Mouse (Mus musculus) telencephalon, adult 2 months (tissue): Measurements from ENCODE around the gene Gm14190.
"Not testable (repeated sequence)": the region's sequence is repeated elsewhere in the genome, so short reads cannot be mapped to it uniquely, and the experiment has no call there.

Experiments
- DNase-seq: peaks from one replicate; pipeline ENCODE4 v3.0.0-alpha.2; 2011; ENCODE audit warnings: low read depth, low spot score

Gene Gm14190

DNA sequence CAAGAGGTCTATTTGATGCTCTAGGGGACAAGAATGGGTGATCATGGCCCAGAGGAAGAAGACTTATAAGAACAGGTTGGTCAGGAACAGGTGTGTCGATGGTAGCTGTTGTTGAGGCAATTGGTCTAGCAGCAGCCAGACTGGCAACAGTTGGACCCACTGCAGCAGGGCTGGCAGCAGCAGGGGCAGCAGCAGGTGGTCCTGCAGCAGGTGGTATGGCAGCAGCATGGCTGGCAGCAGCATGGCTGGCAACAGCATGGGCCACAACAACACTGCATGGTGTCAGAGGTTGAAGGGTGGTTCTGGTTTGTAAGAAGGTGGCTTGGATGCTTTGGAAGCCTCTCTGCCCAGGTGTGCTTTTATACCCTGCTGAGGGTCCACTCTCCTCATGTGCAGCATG, at the start of gene Gm14190:
Gene Gm14190, minus strand, starts transcription at position 278 of the 400 bp plus-strand sequence.
- DNase-seq = no peak

DNA sequence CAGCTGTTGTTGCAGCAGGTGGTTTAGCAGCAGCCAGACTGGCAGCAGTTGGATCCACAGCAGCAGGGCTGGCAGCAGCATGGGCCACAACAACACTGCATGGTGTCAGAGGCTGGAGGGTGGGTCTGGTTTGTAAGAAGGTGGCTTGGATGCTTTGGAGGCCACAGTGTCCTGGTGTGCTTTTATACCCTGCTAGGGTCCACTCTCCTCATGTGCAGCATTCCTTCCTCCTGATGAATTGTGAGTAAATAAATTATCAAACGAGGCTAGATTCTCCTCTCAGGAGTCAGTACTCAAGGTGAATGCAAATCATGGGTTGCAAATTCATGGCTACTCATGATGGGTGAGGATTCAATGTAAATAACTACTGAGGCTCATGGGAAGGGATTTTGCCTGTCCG, 43.6 kb upstream of the Gm14190 start, which contains the start of gene Gm14180:
Gene Gm14180, minus strand, starts transcription at position 101 of the 400 bp plus-strand sequence.
- DNase-seq = no peak

DNA sequence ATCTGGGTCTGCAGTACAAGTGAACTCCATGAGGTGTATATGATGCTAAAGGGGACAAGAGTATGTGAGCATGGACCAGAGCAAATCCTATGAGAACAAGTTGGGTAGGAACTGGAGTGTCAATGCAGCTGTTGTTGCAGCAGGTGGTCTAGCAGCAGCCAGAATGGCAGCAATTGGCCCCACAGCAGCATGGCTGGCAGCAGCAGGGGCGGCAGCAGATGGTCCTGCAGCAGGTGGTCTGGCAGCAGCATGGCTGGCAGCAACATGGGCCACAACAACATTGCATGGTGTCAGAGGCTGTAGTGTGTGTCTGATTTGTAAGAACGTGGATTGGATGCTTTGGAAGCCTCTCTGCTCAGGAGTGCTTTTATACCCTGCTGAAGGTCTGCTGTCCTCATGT, 33.5 kb upstream of the Gm14190 start:
- DNase-seq = no peak

DNA sequence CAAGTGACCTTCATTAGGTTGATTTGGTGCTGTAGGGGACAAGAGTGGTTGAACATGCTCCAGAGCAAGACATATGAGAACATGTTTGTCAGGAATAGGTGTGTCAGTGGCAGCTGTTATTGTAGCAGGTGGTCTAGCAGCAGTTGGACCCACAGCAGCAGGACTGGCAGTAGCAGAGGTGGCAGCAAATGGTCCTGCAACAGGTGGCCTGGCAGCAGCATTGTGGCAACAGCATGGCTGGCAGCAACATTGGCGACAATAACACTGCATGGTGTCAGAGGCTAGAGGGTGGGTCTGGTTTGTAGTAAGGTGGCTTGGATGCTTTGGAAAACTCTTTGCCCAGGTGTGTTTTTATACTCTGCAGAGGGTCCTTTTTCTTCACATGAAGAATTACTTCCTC, 28.2 kb upstream of the Gm14190 start:
- DNase-seq = no peak

DNA sequence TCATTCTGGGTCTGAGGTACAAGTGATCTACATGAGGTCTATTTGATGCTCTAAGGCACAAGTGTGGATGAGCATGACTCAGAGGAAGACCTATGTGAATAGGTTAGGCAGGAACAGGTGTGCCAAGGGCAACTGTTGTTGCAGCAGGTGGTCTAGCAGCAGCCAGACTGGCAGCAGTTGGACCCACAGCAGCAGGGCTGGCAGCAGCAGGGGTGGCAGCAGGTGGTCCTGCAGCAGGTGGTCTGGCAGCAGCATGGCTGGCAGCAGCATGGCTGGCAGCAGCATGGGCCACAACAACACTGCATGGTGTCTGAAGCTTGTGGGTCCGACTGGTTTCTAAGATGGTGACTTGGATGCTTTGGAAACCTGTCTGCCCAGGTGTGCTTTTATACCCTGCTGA, 5.3 kb downstream of the Gm14190 start:
- DNase-seq = not testable (repeated sequence)

DNA sequence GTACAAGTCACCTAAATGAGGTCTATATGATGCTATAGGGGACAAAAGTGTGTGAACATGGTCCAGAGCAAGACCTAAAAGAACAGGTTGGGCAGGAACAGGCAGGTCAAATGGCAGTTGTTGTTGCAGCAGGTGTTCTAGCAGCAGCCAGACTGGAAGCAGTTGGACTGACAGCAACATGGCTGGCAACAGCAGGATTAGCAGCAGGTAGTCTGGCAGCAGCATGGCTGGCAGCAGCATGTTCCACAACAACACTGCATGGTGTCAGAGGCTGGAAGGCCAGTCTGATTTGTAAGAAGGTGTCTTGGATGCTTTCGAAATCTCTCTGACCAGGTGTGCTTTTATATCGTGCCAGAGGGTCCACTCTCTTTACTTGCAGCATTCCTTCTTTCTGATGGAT, 7.1 kb downstream of the Gm14190 start:
- DNase-seq = no peak

DNA sequence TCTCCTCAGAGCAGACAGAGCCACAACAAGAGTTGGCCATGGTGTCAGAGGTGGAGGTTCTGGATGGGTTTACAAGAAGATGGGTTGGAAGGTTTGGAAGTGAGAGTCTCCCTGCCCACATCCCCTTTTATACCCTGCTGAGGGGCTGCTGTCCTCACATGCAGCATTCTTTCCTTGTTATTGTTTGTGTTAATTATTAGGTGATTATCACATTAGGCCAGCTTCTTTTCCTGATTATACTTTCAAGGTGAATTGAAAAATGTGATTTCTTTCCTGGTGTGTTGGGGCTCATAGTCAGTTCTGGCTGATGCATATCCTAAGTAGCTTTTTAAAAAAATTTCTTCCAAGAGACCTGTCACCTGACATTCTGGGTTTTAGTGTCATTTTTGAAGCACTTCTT, 24.7 kb downstream of the Gm14190 start, which contains the start of gene Krtap4-6:
Gene Krtap4-6, minus strand, starts transcription at position 101 of the 400 bp plus-strand sequence.
- DNase-seq = no peak

DNA sequence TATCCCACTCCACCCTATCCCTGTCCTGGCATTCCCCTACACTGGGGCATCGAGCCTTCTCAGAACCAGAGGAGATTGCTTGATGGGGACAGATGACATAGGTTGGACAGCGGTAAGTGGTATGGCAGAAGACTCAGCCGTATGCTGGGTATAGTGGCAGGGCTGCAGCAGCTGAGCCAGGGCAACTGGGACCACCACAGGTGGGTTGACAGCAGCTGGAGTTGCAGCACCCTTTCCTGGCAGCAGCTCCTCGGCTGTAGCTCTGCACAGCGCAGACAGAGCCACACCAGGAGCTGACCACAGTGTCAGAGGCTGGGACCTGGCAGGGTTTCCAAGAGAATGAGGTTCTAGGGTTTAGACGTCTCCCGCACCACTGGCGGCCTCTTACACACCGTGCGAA, 27.7 kb downstream of the Gm14190 start:
- no peak for DNase-seq

DNA sequence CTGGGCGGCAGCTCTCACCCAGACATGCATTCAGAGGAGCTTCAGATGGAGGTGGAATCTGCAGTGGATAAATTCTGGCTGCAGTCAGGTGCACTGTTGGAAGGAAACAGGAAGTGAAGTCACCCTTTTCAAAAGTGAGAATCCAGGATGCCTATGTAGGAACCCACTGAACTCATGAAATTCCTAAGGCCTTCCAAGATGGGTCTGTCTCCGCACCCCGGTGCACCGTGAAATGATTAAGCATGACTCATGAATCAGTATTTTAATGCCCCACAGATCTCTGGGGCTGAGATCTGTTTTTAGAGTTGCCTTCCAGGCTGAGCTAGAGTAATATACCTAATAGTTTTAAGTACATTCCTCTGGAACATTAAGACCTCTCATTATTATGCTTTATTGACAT, 31.3 kb downstream of the Gm14190 start:
- no peak for DNase-seq

DNA sequence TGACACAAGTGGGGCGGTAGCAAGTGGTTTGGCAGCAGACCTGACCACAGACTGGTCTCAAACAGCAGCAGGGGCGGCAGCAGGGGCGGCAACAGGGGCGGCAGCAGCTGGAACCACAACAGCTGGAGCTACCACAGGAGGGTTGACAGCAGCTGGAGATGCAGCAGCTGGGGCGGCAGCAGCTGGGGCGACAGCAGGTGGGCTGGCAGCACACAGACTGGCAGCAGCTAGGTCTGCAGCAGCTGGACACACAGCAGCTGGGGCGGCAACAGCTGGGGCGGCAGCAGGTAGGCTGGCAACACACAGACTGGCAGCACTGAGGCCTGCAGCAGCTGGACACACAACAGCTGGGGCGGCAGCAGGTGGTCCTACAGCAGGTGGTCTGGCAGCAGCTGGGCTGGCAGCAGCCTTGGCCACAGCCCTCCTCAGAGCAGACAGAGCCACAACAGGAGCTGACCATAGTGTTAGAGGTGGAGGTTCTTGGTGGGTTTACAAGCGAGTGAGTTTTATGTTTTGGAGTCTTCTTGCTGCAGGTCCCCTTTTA, 32.0 kb downstream of the Gm14190 start, which contains the start of gene Gm11563:
Gene Gm11563, minus strand, starts transcription at position 494 of the 544 bp plus-strand sequence.
- not testable (repeated sequence) for DNase-seq

DNA sequence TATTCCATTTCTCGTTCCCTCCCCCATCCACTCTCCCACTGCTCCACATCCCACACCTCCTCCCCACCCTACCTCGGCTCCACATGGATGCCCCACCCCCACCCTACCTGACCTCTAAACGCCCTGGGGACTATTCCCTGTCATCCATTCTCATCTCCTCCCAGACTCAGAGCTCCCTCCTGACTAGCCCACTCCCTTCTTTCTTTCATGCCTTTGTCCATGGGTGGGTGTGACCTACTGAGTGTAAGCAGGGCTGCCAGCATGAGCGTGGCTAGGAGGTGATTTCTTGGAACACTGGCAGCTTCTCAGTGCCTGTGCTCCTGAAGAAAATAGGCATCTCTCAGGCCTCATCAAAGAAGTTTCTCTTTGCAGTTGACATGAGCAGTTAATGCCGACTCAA, 33.5 kb downstream of the Gm14190 start:
- no peak for DNase-seq

DNA sequence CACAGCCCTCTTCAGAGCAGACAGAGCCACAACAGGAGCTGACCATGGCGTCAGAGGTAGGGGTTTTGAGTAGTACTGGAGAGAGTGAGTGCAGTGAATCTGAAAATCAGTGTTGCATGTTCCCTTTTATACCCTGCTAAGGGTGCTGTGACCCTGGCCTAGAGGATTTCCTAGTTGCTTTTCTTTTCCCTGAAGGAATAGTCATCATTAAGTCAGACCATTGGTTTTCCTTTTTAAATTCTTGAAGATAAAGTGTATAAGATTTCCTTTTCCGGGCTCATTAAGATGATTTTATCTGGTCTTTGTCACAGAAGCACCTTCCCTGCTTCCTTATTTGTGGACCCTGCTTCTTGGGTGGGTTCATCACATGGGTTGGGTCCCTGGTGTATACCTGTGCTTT, 40.4 kb downstream of the Gm14190 start, which contains the start of gene Gm11555:
Gene Gm11555, minus strand, starts transcription at position 101 of the 400 bp plus-strand sequence.
- DNase-seq = no peak

DNA sequence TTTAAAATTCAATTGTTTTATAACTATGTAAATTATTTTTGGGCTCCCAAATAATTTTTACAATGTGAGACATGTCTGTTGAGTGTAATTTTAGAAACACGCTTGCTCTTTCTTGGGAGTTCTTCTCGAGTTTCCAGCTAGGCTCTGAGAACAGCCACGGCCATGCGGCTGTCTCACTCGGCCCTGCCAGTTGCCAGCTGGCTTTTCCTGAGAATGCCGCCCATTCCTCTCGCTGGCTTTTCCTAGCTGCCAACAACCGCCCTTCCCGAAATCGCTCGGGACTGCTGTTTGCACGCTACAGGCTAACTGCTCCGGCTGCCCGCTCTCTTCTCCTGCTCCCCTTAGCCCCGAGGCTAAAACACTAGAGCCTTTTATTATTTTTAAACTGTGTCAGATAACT, 44.1 kb downstream of the Gm14190 start:
- peak; percentile 22 for DNase-seq

DNA sequence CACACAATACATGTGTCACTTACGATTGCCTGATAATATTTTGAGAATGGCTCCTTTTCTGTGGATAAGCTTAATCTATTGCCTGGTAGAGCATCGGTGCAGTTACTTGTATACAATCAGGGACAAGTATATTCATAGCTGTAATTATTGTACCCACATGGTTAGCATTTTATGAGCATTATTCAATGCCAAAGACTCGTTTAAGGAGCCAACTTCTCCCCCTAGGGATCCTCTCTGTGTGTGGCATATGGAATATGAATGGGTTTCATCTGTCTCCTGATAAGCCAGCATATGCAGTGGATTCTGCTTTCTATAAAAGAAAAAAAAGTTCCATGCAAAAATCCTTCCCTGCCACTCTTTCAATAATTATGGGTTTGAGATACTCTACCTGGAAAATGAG, 46.2 kb downstream of the Gm14190 start:
- DNase-seq = no peak

DNA sequence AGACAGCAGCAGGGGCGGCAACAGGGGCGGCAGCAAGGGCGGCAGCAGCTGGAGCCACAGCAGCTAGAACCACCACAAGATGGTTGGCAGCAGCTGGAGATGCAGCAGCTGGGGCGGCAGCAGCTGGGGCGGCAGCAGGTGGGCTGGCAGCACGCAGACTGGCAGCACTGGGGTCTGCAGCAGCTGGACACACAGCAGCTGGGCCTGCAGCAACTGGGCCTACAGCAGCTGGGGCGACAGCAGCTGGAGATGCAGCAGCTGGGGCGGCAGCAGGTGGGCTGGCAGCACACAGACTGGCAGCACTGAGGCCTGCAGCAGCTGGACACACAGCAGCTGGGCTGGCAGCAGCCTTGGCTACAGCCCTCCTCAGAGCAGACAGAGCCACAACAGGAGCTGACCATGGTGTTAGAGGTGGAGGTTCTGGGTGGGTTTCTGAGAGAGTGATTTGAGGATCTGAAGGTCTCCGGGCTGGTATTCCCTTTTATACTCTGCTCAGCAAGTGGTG, 46.9 kb downstream of the Gm14190 start, which contains the start of gene Krtap4-7:
Gene Krtap4-7, minus strand, starts transcription at position 455 of the 505 bp plus-strand sequence.
- DNase-seq = not testable (repeated sequence)

DNA sequence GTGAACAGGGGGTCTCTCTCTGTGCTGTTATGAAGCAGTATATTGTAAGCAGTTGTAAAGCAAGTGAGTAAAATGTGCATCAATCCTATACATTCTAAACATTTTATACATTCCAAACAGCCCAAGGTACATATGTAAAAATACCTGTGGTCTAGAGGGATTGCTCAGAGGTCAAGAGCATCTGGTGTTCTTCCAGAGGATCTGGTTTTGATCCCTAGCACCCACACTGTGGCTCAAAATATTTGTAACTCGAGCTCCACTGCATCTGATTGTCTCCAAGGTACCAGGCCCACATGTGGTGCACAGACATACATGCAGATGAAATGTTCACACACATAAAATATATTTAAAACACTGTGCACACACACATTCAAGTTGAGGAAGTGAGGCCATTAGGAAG, 49.6 kb downstream of the Gm14190 start:
- no peak for DNase-seq
